8 mouse cellular contexts compared by ENCODE assay signal in the genomic region with DNA sequence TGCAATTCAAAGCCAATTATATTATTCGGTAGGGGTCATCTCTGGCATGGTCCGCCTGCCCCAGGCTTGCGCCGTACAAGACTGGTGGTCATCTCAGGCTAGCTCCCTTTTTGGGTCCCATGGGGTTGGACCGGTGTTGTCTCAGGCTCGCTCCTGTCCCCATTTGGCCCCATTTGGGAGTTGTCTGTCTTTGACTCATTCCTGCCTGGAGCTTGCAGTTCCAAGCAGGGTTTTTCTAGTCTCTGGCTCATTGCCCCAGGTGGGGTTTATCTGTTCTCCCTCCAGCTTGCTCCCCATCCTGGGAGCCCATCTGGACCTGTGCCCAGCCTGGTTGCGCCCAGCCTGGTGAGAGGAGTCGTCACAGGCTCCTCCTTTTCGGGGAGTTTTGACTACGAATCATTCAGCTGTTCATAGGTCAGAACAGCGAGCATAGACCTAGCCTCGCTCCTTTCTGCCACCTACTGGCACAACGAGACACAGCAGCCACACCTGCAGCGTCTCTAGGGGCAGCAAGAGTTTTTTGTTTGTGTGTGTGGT. TPM values are rescaled to one million over a fixed set of nuclear protein-coding genes. Genes with fewer than 3 reads are reported as not detected.
DNase-seq lines count a peak whose midpoint lies in the region; ATAC-seq and TF ChIP-seq lines count a peak whose summit lies in the region.

No protein-coding gene starts in this region.

- H3K27ac ChIP-seq in forebrain, embryonic 12.5 days = no peak overlapping the region
- 0 out of 2 replicates have a peak overlapping the region, but pooled peaks have one; percentile 13 for H3K27ac ChIP-seq in heart, postnatal 0 days (ENCODE audit: low read depth)
- H3K27ac ChIP-seq in liver, embryonic 15.5 days (replicated peaks) = no peak overlapping the region
- H3K27ac ChIP-seq in neural tube, embryonic 13.5 days (replicated peaks) = no peak overlapping the region
- H3K27ac ChIP-seq in testis, adult 2 months (ENCODE audit: control insufficient read depth, insufficient read depth, low read depth, low read length) = no peak overlapping the region

- peak overlapping the region; percentile 45; the same call in 1 of the 2 replicates for H3K9ac ChIP-seq in forebrain, embryonic 12.5 days
- no peak overlapping the region for H3K9ac ChIP-seq in heart, postnatal 0 days (replicated peaks; ENCODE audit: low read depth, low read length)
- H3K9ac ChIP-seq in liver, embryonic 15.5 days = no peak overlapping the region
- H3K9ac ChIP-seq in neural tube, embryonic 13.5 days = no peak overlapping the region

- H3K36me3 ChIP-seq in forebrain, embryonic 12.5 days (replicated peaks) = no peaks in the 10 kb centered on the region
- no peaks in the 10 kb centered on the region for H3K36me3 ChIP-seq in heart, postnatal 0 days (replicated peaks; ENCODE audit: control insufficient read depth, insufficient read depth, low read length)
- no peaks in the 10 kb centered on the region for H3K36me3 ChIP-seq in liver, embryonic 15.5 days (replicated peaks)
- no peaks in the 10 kb centered on the region for H3K36me3 ChIP-seq in neural tube, embryonic 13.5 days
- no peaks in the 10 kb centered on the region for H3K36me3 ChIP-seq in testis, adult 2 months (ENCODE audit: control insufficient read depth, insufficient read depth, low read length)

- H3K4me1 ChIP-seq in forebrain, embryonic 12.5 days = peaks cover 4% of the 10 kb centered on the region; the same call in 1 of the 2 replicates
- H3K4me1 ChIP-seq in heart, postnatal 0 days (ENCODE audit: control insufficient read depth, insufficient read depth) = peaks cover 6% of the 10 kb centered on the region
- peaks cover 5% of the 10 kb centered on the region for H3K4me1 ChIP-seq in liver, embryonic 15.5 days (replicated peaks)
- H3K4me1 ChIP-seq in neural tube, embryonic 13.5 days (replicated peaks) = peaks cover 5% of the 10 kb centered on the region
- H3K4me1 ChIP-seq in testis, adult 2 months (ENCODE audit: control insufficient read depth, insufficient read depth, low read length) = peaks cover 8% of the 10 kb centered on the region

- peak; percentile 71; the same call in 1 of the 2 replicates for ATAC-seq in forebrain, embryonic 12.5 days (ENCODE audit: low FRiP score)
- peak; percentile 91 for ATAC-seq in heart, postnatal 0 days (ENCODE audit: insufficient read depth, low read depth)
- 0 out of 2 replicates have a peak, but pooled peaks have one; percentile 37 for ATAC-seq in liver, embryonic 15.5 days (ENCODE audit: insufficient read depth)
- peak; percentile 86 for ATAC-seq in neural tube, embryonic 13.5 days (ENCODE audit: low read depth)

- H3K27me3 ChIP-seq in forebrain, embryonic 12.5 days = peaks cover 4% of the 10 kb centered on the region
- H3K27me3 ChIP-seq in heart, postnatal 0 days (ENCODE audit: control insufficient read depth, insufficient read depth, low read length) = no peaks in the 10 kb centered on the region
- H3K27me3 ChIP-seq in liver, embryonic 15.5 days = no peaks in the 10 kb centered on the region
- no peaks in the 10 kb centered on the region for H3K27me3 ChIP-seq in neural tube, embryonic 13.5 days
- H3K27me3 ChIP-seq in testis, adult 2 months (ENCODE audit: control insufficient read depth, insufficient read depth, low read length) = no peaks in the 10 kb centered on the region

- TF ChIP-seq POLR2A in testis, adult 2 months (IDR thresholded peaks at IDR 0.05; ENCODE audit: control insufficient read depth, low read depth, low read length) = no peak

- WGBS in forebrain, embryonic 12.5 days = 32% methylated on average over 14 of the region's 14 CpGs
- 26% methylated on average over 14 of the region's 14 CpGs for WGBS in heart, postnatal 0 days
- whole genome bisulfite sequencing in liver, embryonic 15.5 days (ENCODE audit: insufficient replicate concordance) = 26% methylated on average over 14 of the region's 14 CpGs
- WGBS in neural tube, embryonic 13.5 days = 36% methylated on average over 14 of the region's 14 CpGs

- peak overlapping the region; percentile 14 for H3K4me3 ChIP-seq in forebrain, embryonic 12.5 days (replicated peaks)
- no peak overlapping the region for H3K4me3 ChIP-seq in heart, postnatal 0 days (ENCODE audit: low read depth, low read length)
- no peak overlapping the region for H3K4me3 ChIP-seq in liver, embryonic 15.5 days (replicated peaks)
- peak overlapping the region; percentile 20; the same call in 1 of the 2 replicates for H3K4me3 ChIP-seq in neural tube, embryonic 13.5 days
- no peak overlapping the region; the same call in 1 of the 2 replicates for H3K4me3 ChIP-seq in testis, adult 2 months (ENCODE audit: control insufficient read depth, low read depth, low read length)

- TF ChIP-seq EP300 in heart, postnatal 0 days (IDR thresholded peaks at IDR 0.05; ENCODE audit: low read depth) = no peak

- no peaks in the 10 kb centered on the region for H3K9me3 ChIP-seq in forebrain, embryonic 12.5 days
- H3K9me3 ChIP-seq in heart, postnatal 0 days (replicated peaks; ENCODE audit: control insufficient read depth, low read length) = no peaks in the 10 kb centered on the region
- no peaks in the 10 kb centered on the region for H3K9me3 ChIP-seq in liver, embryonic 15.5 days (replicated peaks)
- H3K9me3 ChIP-seq in neural tube, embryonic 13.5 days = no peaks in the 10 kb centered on the region

- peak; percentile 91 for TF ChIP-seq CTCF in heart, postnatal 0 days (IDR thresholded peaks at IDR 0.05; ENCODE audit: low read depth)
- TF ChIP-seq CTCF in testis, adult 2 months (IDR thresholded peaks at IDR 0.05; ENCODE audit: control insufficient read depth, insufficient read depth, insufficient replicate concordance, low read depth, low read length) = peak; percentile 79; the same call in 1 of the 2 replicates

- H3K4me2 ChIP-seq in forebrain, embryonic 12.5 days = peak overlapping the region; percentile 49
- H3K4me2 ChIP-seq in heart, postnatal 0 days (ENCODE audit: low read depth, low read length) = peak overlapping the region; percentile 42; the same call in 1 of the 2 replicates
- H3K4me2 ChIP-seq in liver, embryonic 15.5 days = peak overlapping the region; percentile 41
- peak overlapping the region; percentile 50 for H3K4me2 ChIP-seq in neural tube, embryonic 13.5 days

- DNase-seq in CD8-positive naive resting alpha-beta T cell, adult 2 months (ENCODE audit: low read depth in 2 of 2, low spot score in 2 of 2) = peak; percentile 57 to 67
- peak; percentile 54 for DNase-seq in c-Kit-positive CD71-positive TER-119-negative erythroid progenitor cells, embryonic 14.5 days (ENCODE audit: low read depth)
- peak; percentile 80 for DNase-seq in heart, postnatal 0 days (ENCODE audit: low spot score)
- peak; percentile 68 to 90 for DNase-seq in kidney, postnatal 36 days

RNA-seq across cellular contexts. Expression of gene Jph4, which starts 44.4 kb away (rescaled TPM):
- 9.0 and 9.4 TPM in 2 replicates for polyA plus RNA-seq in forebrain, embryonic 12.5 days (2016; fragmentation: Nextera tagmentation; extraction: Ambion mirVana)
- 0.15 and 0.38 TPM in 2 replicates for total RNA-seq in heart, postnatal 0 days (2014; rRNA removed; ENCODE audit: low replicate concordance)
- polyA plus RNA-seq in heart, postnatal 0 days (2015; fragmentation: Nextera tagmentation; extraction: Ambion mirVana) = 0.03 and 0.10 TPM in 2 replicates
- 0.02 TPM in 1 of 2 replicates, not detected in the other for polyA plus RNA-seq in liver, embryonic 15.5 days (2015; fragmentation: Nextera tagmentation; extraction: Ambion mirVana)
- polyA plus RNA-seq in neural tube, embryonic 13.5 days (2015; fragmentation: Nextera tagmentation; extraction: Ambion mirVana) = 21.1 and 21.4 TPM in 2 replicates
- 6.6 and 7.4 TPM in 2 replicates for polyA plus RNA-seq in testis, adult 2 months (2012; rRNA removed)

RNA-seq across cellular contexts. Expression of gene Ap1g2, which starts 54.8 kb away (rescaled TPM):
- polyA plus RNA-seq in forebrain, embryonic 12.5 days (2016; fragmentation: Nextera tagmentation; extraction: Ambion mirVana) = 10.2 and 11.4 TPM in 2 replicates
- total RNA-seq in heart, postnatal 0 days (2014; rRNA removed; ENCODE audit: low replicate concordance) = 0.93 and 3.9 TPM in 2 replicates
- 5.6 and 5.7 TPM in 2 replicates for polyA plus RNA-seq in heart, postnatal 0 days (2015; fragmentation: Nextera tagmentation; extraction: Ambion mirVana)
- 16.3 and 17.4 TPM in 2 replicates for polyA plus RNA-seq in liver, embryonic 15.5 days (2015; fragmentation: Nextera tagmentation; extraction: Ambion mirVana)
- 5.2 and 8.3 TPM in 2 replicates for polyA plus RNA-seq in neural tube, embryonic 13.5 days (2015; fragmentation: Nextera tagmentation; extraction: Ambion mirVana)
- 3.0 and 4.0 TPM in 2 replicates for polyA plus RNA-seq in testis, adult 2 months (2012; rRNA removed)

Comparison
In these comparisons a context has a peak if more than half of its experiments do, and no peak if none do; other contexts are left out.
1. ATAC-seq: peak in every context shown above with its lines; median percentile 91 in heart, postnatal 0 days; 86 in neural tube, embryonic 13.5 days; 71 in forebrain, embryonic 12.5 days; 37 in liver, embryonic 15.5 days.
2. H3K4me3 ChIP-seq: peak in forebrain, embryonic 12.5 days (single experiment) and neural tube, embryonic 13.5 days (single experiment); none in heart, postnatal 0 days (single experiment), liver, embryonic 15.5 days (single experiment) and testis, adult 2 months (single experiment).
3. Peak in every context shown above with its lines, with median percentiles within 50 percentile points of each other: DNase-seq and H3K4me2 ChIP-seq.